Mouse (Mus musculus) retina, postnatal 7 days (tissue): ENCODE measurements at regions not wholly inside any gene's neighbourhood (a gene's known extent, or its start where the extent isn't known, plus 50 kb on each side); places are given as distances from the start of the nearest gene placed in this dataset.

Experiments used
- DNase-seq: peaks from one replicate; pipeline ENCODE4 v3.0.0-alpha.2; 2012; ENCODE audit warnings: low read depth, low spot score

GRCm38 (mm10) chr9:23064001-23064400 is 158.9 kb upstream of the Bmper start:
- no peak for DNase-seq

DNA sequence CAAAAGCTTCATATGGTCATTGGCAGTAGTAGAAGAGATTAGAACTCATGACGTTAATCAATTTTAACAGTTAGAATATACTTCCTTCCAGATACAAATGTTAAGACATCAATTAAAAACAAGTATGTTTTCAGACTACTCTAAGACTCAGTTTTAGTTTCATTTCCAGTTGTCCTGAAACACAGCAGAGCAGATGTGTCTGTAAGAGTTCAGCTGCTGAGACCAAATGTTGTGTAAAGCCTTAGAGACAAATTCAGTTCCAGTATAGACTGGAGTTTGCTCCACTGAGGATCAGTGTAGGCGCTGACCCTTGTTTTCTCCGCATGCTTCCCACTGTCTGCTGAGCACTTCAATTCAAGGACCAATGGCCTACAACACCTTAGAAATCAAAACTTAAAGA is 158.1 kb upstream of the Bmper start:
- no peak for DNase-seq

DNA sequence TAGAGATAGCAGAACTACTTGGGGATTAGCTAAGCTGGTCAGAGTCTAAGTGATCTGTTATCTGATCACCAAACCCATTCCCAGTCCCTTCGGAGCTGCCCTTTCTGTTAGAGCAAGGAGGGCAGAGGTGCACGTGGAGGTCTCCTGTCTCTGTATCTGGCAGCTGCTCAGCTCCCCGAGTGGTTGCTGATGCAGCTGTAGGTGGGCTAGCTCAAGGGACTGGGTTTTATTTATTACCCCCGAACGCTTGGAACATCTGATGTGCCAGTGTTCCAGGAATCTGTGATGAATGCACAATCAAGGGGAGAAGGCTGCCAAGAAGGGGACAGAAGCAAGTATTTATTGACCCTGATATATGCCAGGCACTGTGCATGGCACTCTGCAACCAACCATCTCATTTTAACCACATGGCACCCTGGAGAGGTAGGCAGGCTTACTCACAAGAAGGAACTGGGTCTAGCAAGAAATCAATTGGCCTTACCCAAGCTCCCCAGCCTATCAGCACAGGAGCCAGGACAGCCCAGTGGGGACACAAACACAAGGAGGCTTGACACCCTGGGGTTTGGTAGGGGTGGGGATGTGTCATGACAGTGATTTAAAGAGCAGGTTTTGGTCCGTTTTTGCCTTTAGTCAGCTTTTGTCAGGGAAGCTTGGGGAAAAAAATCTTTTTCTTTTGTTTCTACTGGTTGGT is 154.6 kb upstream of the Bmper start:
- DNase-seq = no peak

DNA sequence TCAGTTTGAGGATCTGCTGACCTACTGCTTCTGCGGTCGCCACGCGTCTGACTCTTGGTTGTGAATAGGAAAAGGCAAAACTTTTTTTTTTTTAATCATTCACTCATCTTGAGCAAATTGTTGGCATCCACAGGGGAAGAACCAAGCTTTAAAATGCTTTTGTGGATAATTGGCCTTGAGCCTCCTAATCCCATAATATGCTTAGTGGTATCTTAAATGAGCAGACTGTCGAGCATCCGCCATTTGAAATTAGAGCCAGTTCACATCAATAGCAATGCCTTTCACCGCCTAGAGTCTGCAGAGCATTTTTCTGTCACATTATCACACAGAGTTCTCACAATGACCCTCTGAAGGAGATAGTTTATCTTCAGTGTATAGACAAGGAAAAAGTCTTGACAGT is 153.7 kb upstream of the Bmper start:
- DNase-seq = peak; percentile 45

DNA sequence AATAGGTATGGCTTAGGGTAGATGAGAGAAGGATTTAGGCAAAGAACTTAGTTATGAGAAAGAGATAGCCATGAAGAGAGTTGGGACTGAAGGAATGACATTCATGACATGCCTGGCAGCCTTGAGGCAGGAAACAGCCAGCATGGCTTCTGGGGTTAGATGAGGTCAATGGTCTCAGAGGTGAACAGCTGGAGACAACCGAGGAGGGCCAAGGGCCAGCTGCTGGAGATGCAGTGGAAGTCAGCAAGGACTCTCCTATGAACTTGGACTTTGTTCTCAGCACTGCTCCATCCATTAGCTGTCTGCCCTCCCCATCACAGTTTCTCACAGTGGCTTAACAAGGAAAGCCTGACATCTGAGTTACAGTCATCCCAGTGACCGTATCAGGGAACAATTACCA is 151.9 kb upstream of the Bmper start:
- no peak for DNase-seq

- DNase-seq = no peak
These were observed 150.1 kb upstream of the Bmper start for GRCm38 (mm10) chr9:23072741-23073140.

DNA sequence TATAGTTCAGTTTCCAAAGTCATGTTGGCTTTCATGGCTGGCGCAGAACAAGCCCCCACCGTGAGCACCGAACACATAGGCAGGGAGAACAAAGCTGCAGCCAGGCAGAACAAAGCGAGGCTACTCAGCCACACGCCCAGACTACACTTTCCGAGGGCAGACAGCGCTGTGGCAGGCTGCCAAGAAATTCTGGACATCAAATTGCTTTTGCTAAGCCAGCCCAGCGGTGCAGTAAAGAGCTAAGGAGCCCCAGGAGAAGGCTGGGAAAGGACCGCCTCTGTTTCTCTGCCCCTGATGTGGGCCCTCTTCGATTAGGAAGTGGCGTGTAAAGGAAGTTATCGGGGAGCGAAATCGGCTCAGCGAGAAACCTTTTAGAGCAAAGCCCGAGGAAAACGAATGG is 139.3 kb upstream of the Bmper start:
- DNase-seq = peak; percentile 59

GRCm38 (mm10) chr9:23089339-23089738 is 133.5 kb upstream of the Bmper start:
- no peak for DNase-seq

DNA sequence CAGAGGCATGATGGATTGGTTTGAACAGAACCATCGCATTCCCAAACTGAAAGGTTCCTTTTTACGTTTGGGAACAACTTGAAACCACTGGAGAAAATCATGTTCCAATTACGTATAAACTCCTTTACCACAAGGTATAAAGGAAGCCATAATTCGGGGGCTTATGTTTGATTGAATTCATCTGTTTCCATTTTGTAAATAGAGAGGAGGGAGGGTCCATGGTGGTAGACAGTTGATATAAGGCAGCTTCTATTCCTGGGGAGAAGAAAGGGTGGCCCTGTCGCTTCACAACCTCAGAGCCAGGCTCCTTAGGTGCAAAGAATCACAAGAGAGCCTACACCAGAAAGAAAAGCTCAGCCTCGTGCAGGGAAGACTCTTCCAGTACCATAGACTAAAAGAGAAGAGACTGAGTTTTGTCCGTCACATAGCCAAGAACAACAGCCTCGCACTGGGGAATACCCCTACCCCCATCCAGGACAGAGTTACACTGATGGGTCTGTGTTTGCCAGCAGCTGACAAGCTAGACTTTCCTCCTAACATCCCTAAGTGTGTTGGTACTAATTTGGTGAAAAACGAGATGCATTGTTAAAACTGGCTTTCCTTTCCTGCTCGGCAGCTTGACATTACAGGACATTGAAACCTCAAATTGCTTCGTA is 125.6 kb upstream of the Bmper start:
- no peak for DNase-seq

DNA sequence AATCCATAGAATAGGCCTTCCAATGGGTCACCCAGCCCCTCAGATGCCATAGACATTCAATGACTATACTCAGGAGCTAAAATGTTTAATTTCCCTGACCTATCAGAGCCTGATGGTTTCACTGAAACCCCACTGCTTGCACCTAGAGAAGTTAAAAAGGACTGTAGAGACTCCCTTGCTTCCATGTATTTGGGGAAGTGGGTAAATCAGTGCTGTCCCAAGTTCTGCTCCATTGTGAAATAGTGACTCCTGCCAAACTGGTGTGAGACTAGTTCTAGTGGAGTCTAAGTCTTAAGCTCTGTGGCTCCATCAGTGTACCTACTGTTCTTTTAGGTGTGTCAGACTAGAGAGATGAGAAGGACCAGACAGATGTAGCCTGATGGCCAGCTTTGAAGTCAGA is 121.3 kb upstream of the Bmper start:
- no peak for DNase-seq

DNA sequence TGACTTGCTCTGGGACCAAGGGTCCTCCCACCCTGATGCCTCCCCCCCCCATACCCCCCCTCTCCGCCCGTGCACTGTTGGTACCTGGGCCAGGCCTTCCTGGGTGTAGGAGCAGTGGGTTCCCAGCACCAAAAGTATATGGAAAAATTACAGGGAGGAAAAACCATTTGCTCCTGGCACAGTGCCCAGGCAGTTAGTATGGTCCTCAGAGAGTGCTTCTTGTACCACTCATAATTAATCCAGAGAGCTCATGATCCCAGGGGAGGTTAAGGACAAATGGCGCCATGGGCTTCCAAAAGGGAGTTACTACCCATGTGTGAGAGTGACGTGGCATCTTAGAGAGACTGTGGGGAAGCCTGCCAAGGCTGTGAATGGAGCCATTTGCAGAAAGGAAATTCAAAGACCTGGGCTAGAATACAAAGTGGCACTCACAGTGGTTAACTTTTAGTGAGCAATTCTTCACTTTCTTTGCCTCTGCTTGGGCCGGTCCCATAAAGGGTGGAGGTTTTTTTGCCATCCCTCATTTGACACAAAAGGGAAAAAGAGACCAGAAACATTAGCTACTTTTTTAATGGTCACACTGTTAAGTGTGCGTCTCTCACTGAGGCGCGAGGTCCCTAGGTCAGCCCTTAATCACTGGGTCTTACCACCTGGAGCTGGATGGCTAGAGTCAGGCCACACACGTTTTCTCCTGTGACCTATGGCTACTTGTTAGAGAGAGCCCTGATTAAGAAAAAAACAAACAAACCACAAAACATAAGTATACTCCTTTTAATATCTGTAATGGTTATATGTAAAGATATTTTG is 120.7 kb upstream of the Bmper start:
- no peak for DNase-seq

DNA sequence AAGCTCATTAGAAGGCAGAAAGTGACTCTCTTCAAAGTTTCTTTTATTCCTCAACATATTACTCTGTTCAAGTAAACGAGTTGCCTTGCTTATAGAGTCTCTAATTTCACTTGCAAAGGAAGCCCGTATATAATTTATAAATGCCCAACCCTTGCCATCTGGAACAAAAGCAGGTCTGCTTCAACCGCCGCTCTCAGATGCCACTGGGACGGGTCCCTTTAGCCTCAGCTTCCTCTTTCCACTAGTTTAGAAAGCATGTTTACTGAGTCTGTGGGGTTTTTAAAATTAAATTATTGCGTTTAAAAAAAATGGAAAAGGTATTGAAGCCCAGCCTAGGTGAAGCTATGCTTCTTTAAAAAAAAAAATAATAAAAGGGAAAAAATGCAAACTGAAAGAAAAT is 111.4 kb upstream of the Bmper start:
- no peak for DNase-seq

GRCm38 (mm10) chr9:23115026-23115425 is 107.8 kb upstream of the Bmper start:
- DNase-seq = no peak

- DNase-seq = no peak
These were observed 107.3 kb upstream of the Bmper start for GRCm38 (mm10) chr9:23115540-23115939.

- DNase-seq = no peak
These were observed 106.6 kb upstream of the Bmper start for GRCm38 (mm10) chr9:23116311-23116710.

- no peak for DNase-seq
These were observed 103.1 kb upstream of the Bmper start for GRCm38 (mm10) chr9:23119811-23120210.

DNA sequence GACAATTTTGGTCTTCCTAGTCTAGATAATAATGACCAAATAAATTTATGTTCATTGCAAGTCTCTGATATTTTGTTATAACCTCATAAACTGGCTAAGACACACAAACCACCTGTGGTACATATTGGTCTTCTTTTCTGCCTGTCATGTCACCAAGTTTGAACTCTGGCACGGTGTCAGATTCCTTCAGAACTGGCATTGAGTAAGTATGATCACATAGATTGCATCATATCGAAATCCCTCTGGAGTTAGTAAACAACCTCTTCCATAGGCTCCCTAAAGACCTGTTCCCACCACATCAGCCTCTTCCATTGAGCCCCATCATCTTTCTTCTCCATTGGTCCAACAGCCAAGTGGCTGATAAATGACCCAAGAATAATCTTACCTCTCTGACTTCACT is 102.1 kb upstream of the Bmper start:
- no peak for DNase-seq

GRCm38 (mm10) chr9:23122524-23122923 is 100.4 kb upstream of the Bmper start:
- DNase-seq = no peak

GRCm38 (mm10) chr9:23123452-23123851 is 99.4 kb upstream of the Bmper start:
- DNase-seq = no peak

GRCm38 (mm10) chr9:23125761-23126704 is 96.8 kb upstream of the Bmper start:
- DNase-seq = no peak

- DNase-seq = no peak
These were observed 95.4 kb upstream of the Bmper start for GRCm38 (mm10) chr9:23127338-23128017.
